Mouse (Mus musculus): ENCODE data around the gene Ankrd34c. TPM values are rescaled to one million over a fixed set of nuclear protein-coding genes. Genes with fewer than 3 reads are reported as not detected.

The Ankrd34c gene
- polyA plus RNA-seq, 1 experiment from 2014 or later, result not detected

GRCm38 (mm10) chr9:89736932-89737705, 1.2 kb downstream of the Ankrd34c start:
- Histone ChIP-seq H3K27ac (ENCODE audit: poor library complexity, severe bottlenecking) (no peak overlapping the region), H3K4me2 (0 out of 2 replicates have a peak overlapping the region, but pooled peaks have one; percentile 18), H3K27me3 (replicated peaks) (peaks cover 21% of the 10 kb centered on the region), H3K9me3 (replicated peaks) (no peaks in the 10 kb centered on the region), H3K4me1 (replicated peaks) (no peaks in the 10 kb centered on the region), H3K9ac (no peak overlapping the region), H3K36me3 (no peaks in the 10 kb centered on the region), H3K4me3 (no peak overlapping the region)
- no peak for ATAC-seq (ENCODE audit: insufficient number of reproducible peaks, low FRiP score)
- WGBS, result 7% methylated on average over 20 of the region's 20 CpGs

DNA sequence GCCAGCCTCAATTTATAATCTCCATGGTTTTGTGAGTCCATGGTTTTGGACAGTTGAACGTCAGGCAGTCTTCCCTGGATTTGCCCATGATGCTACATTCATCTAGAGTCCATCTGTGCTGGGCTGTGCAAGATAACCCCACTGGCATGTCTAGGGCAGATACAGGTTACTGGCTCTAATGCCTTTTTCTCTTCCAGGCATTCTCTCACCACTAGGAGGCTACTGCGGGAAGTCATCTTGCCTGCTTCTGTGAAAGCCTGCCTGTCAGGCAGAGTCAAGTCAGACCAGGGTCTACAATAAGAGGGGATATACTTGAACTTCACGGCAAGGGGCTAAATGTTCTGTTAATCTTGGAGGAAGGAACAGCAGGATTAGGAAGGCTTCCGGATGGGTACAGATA, 31.4 kb downstream of the Ankrd34c start:
- H3K4me2 ChIP-seq, result no peak overlapping the region
- H3K27me3 ChIP-seq (replicated peaks), result no peaks in the 10 kb centered on the region
- H3K27ac ChIP-seq (ENCODE audit: poor library complexity, severe bottlenecking), result no peak overlapping the region
- H3K9me3 ChIP-seq (replicated peaks), result no peaks in the 10 kb centered on the region
- H3K4me3 ChIP-seq, result no peak overlapping the region
- peaks cover 7% of the 10 kb centered on the region for H3K4me1 ChIP-seq (replicated peaks)
- no peak for ATAC-seq (ENCODE audit: insufficient number of reproducible peaks, low FRiP score)
- no peak overlapping the region for H3K9ac ChIP-seq
- WGBS, result 23% methylated on average over 4 of the region's 4 CpGs
- H3K36me3 ChIP-seq, result peaks cover 7% of the 10 kb centered on the region; the same call in 1 of the 2 replicates

DNA sequence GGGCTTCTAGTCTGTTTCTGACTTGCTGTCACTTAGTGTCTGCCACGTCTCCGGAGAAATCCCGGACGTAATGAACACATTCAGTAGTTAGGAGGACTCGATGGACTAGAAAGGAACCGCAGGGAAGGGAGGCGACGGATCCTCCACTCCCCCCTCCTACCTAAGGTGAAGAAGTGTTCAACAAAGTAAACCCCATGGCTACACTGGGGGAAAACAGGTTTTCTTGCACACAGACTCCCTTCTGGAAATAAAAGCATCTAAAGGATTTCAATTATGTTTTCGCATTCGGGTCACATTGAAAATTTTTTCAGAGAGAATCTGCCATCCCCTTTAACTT, 33.1 kb downstream of the Ankrd34c start:
- 9% methylated on average over 10 of the region's 10 CpGs for WGBS
- Histone ChIP-seq H3K9me3 (replicated peaks) (no peaks in the 10 kb centered on the region), H3K4me1 (replicated peaks) (peaks cover 7% of the 10 kb centered on the region), H3K9ac (peak overlapping the region; percentile 71), H3K27me3 (replicated peaks) (no peaks in the 10 kb centered on the region), H3K4me2 (peak overlapping the region; percentile 86), H3K4me3 (peak overlapping the region; percentile 50), H3K27ac (ENCODE audit: poor library complexity, severe bottlenecking) (peak overlapping the region; percentile 55; the same call in 1 of the 2 replicates), H3K36me3 (peaks cover 20% of the 10 kb centered on the region)
- ATAC-seq (ENCODE audit: insufficient number of reproducible peaks, low FRiP score), result peak; percentile 51

DNA sequence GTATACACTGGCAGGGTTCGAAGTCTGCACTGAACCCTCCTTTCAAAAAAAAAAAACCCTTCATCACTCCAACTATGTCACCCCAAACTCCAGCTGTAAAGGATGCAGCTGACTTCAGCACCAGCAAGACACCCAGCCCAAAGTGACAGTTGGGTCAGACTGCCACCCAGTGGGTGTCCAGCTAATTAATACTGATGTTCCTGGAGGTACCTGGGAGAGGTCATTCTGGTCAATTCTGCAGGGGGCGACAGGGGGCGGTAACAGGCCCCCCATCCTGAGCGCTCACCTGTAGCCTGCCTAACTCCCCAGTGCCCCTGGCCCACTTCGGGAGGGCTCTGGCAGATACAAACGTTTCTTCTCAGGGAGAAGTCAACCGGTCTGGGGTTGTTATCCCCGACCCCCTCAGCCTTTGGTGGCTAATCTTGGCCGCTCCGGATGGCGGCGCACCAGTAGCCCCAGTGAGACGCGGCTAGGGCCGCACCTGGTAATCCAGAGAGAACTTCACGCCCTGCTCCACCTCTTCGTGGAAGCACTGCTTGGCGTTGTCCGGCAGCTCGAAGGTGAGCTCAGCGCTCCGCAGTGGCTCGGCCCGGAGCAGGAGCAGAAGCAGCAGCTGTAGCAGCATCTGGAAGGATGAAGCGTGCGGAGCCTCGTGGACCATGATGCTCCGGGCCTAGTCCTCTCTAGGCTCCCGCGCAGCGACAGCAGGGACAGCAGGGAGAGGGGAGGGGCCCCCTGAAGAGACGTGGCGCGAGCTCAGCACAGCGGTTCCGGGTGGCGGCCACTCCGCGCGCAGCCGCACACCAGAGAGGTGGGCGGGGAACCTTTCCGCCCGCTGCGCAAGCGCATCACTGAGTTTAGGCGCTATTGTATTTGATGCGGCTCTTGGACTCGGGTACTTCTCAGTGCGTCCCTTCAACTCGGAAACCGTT, 33.7 kb downstream of the Ankrd34c start, which contains the start of gene Tmed3:
Gene Tmed3, minus strand, starts transcription at position 804 of the 932 bp plus-strand sequence.
- peaks cover 7% of the 10 kb centered on the region for H3K4me1 ChIP-seq (replicated peaks)
- peak within 1 kb of the TSS; percentile 81 for H3K9ac ChIP-seq
- peak within 1 kb of the TSS; percentile 55; the same call in 1 of the 2 replicates for H3K27ac ChIP-seq (ENCODE audit: poor library complexity, severe bottlenecking)
- no peaks in the 10 kb centered on the region for H3K27me3 ChIP-seq (replicated peaks)
- WGBS, result 1% methylated on average over 52 of the region's 52 CpGs
- H3K4me2 ChIP-seq, result peak within 1 kb of the TSS; percentile 86
- peak within 1 kb of the TSS; percentile 50 for H3K4me3 ChIP-seq
- no peaks in the 10 kb centered on the region for H3K9me3 ChIP-seq (replicated peaks)
- ATAC-seq (ENCODE audit: insufficient number of reproducible peaks, low FRiP score), result peak; percentile 98
- H3K36me3 ChIP-seq, result peaks cover 26% of the 10 kb centered on the region

DNA sequence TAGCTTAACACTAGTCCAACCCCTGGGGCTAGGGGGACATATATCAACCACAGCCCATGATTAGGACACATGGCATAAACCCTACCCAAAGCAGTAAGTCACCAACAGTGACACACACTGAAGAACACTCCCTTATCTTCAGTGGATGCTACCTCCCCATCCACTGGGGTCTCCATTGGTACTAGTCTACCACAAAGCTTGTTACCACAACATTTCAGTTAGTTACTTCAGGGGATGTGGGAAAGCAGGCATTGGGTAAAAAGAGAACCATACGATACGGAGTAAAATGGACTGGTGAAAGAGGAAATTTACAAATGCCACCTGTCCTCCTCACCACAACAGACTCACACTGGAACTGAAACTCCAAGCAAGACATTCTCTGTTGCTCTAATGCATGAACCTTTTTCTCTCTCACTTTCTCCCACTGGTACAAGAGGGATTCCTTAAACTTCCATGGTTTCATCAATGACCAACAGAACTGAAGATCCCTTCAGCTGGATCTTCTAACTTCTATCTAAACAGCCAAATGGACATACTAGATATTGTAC, 37.3 kb downstream of the Ankrd34c start:
- Histone ChIP-seq H3K9me3 (replicated peaks) (no peaks in the 10 kb centered on the region), H3K4me3 (no peak overlapping the region), H3K36me3 (peaks cover 47% of the 10 kb centered on the region), H3K27me3 (replicated peaks) (no peaks in the 10 kb centered on the region), H3K4me1 (replicated peaks) (peaks cover 7% of the 10 kb centered on the region), H3K27ac (ENCODE audit: poor library complexity, severe bottlenecking) (no peak overlapping the region), H3K4me2 (no peak overlapping the region), H3K9ac (no peak overlapping the region)
- ATAC-seq (ENCODE audit: insufficient number of reproducible peaks, low FRiP score), result no peak
- 91% methylated on average over 2 of the region's 2 CpGs for WGBS

DNA sequence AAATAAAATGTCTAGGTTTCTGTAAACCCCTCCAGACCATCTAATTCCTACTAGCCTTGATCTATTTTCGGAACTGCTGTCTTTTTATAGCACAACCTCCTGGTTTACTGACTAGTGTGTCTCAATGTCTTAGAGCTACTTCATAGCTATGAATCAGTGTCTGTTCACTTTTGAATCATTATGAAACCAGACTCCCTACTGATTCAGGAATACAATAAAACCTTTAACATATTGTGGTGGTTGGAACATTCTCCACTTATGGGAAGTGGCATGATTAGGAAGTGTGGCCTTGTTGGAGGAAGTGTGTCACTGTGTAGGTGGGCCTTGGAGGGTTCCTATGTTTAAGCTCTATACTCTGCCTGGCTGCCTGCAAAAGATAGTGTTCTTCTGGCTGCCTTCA, 43.1 kb downstream of the Ankrd34c start:
- 77% methylated on average over 1 of the region's 1 CpGs for WGBS
- no peaks in the 10 kb centered on the region for H3K9me3 ChIP-seq (replicated peaks)
- H3K27ac ChIP-seq (ENCODE audit: poor library complexity, severe bottlenecking), result no peak overlapping the region
- ATAC-seq (ENCODE audit: insufficient number of reproducible peaks, low FRiP score), result no peak
- no peak overlapping the region for H3K4me2 ChIP-seq
- H3K4me1 ChIP-seq (replicated peaks), result no peaks in the 10 kb centered on the region
- no peak overlapping the region for H3K4me3 ChIP-seq
- H3K9ac ChIP-seq, result no peak overlapping the region
- peaks cover 27% of the 10 kb centered on the region for H3K36me3 ChIP-seq
- no peaks in the 10 kb centered on the region for H3K27me3 ChIP-seq (replicated peaks)

DNA sequence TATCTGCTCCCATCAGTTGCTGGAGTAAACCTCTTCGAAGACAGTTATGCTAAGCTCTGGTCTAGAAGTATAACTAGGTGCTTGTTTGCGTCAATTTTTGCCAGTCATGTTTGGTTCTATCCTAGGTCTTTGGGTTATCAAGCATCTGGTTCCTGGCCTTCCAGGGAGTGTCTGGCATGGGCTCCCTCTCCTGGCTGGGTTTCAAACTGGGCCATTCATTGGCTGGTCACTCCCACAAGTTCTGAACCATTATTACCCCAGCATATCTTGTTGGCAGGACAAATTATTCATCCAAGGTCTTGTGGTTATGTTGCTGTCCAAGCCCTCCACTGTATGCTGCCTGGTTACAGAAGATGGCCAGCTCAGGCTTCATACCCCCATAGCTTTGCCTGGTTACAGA, 44.6 kb downstream of the Ankrd34c start:
- WGBS, result 81% methylated on average over 2 of the region's 2 CpGs
- no peak overlapping the region for H3K4me2 ChIP-seq
- H3K4me1 ChIP-seq (replicated peaks), result no peaks in the 10 kb centered on the region
- H3K9ac ChIP-seq, result no peak overlapping the region
- H3K36me3 ChIP-seq, result peaks cover 13% of the 10 kb centered on the region
- no peak for ATAC-seq (ENCODE audit: insufficient number of reproducible peaks, low FRiP score)
- H3K27ac ChIP-seq (ENCODE audit: poor library complexity, severe bottlenecking), result no peak overlapping the region
- H3K4me3 ChIP-seq, result no peak overlapping the region
- H3K9me3 ChIP-seq (replicated peaks), result no peaks in the 10 kb centered on the region
- H3K27me3 ChIP-seq (replicated peaks), result no peaks in the 10 kb centered on the region

DNA sequence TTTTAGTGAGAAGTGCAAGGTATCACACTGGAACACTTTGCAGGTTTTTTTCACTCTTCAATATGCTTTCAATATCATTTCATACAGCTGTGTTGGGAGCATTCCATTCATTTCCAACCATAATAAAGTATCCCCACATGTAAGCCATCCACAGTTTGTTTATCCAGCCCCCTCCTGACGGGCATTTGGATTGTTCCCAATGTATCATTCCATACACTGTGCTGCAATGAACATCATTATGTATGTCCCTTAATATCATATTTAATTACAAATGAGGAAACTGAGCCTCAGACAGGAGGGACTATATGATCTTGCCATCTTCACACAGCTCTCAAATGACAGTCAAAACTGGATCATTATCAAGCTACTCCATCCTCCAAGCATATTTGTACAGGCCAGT, 49.1 kb downstream of the Ankrd34c start:
- H3K36me3 ChIP-seq, result no peaks in the 10 kb centered on the region
- no peak for ATAC-seq (ENCODE audit: insufficient number of reproducible peaks, low FRiP score)
- WGBS, result 55% methylated on average over 1 of the region's 1 CpGs

DNA sequence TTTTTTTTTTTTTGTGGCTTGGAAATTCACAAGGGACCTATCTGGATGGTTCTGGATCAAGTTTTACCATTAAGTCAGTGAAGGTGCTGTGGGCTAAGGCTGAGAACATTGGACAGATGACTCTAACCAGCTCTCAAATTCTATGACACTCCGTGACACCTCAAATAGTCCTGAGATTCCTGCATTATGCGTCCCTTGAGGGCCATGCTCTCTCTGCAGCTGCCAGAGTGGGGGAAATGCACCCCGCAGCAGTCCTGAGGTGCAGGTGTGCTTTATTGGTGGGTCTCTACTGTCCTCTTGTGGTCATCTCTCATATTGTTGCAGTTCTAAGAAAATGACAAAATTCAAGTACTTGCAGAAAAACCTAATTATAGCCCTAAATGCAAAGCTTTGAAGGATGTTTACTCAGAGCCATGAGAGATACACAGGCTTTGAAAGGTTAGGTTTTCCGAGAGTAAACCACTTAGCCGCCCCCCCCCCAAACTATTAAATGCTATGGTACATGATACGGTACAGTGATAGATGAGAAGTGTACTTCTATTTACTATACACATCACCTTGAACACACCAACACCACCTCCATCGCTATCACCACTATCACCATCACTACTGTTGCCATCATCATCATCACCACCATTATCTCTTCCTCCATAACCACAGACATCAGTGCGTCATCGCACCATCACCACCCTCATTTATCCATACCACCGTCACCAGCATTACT, 50.6 kb downstream of the Ankrd34c start:
- Histone ChIP-seq H3K9ac (no peak overlapping the region), H3K4me2 (no peak overlapping the region), H3K36me3 (no peaks in the 10 kb centered on the region), H3K4me1 (replicated peaks) (no peaks in the 10 kb centered on the region), H3K27ac (ENCODE audit: poor library complexity, severe bottlenecking) (no peak overlapping the region), H3K4me3 (no peak overlapping the region), H3K27me3 (replicated peaks) (no peaks in the 10 kb centered on the region), H3K9me3 (replicated peaks) (no peaks in the 10 kb centered on the region)
- ATAC-seq (ENCODE audit: insufficient number of reproducible peaks, low FRiP score), result no peak
- 52% methylated on average over 10 of the region's 10 CpGs for WGBS

More for the DNA sequence above, 49.1 kb downstream of the Ankrd34c start:
- Histone ChIP-seq H3K4me2 (no peak overlapping the region), H3K9me3 (replicated peaks) (no peaks in the 10 kb centered on the region), H3K4me1 (replicated peaks) (no peaks in the 10 kb centered on the region), H3K27me3 (replicated peaks) (no peaks in the 10 kb centered on the region), H3K9ac (no peak overlapping the region), H3K27ac (ENCODE audit: poor library complexity, severe bottlenecking) (no peak overlapping the region), H3K4me3 (no peak overlapping the region)

DNA sequence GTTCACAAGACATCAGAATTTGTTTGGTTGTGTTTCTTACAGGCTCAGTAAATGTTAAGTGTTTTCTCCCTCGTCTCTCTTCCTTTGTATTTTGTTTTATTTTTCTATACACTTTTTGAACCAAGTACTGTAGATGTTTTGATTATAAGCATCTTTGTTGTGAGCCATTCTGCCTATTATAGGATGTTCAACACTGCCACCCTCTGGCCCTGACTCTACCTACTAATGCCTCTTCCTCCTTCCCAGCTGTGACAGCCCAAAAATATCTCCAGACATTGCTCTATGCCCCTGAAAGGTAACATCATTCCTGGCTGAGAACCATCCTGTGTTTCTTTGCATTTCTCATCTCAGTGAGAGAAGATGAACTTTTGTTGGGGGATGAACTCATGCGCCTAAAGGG, 52.0 kb downstream of the Ankrd34c start:
- Histone ChIP-seq H3K4me2 (no peak overlapping the region), H3K9ac (no peak overlapping the region), H3K27me3 (replicated peaks) (no peaks in the 10 kb centered on the region), H3K9me3 (replicated peaks) (no peaks in the 10 kb centered on the region), H3K27ac (ENCODE audit: poor library complexity, severe bottlenecking) (no peak overlapping the region), H3K4me3 (no peak overlapping the region), H3K4me1 (replicated peaks) (no peaks in the 10 kb centered on the region), H3K36me3 (no peaks in the 10 kb centered on the region)
- WGBS, result 61% methylated on average over 2 of the region's 2 CpGs
- ATAC-seq (ENCODE audit: insufficient number of reproducible peaks, low FRiP score), result no peak

Measured in heart, embryonic 12.5 days (tissue).